Mouse (Mus musculus): ENCODE data around the gene Ntn4.
"Not testable (repeated sequence)": the region's sequence is repeated elsewhere in the genome, so short reads cannot be mapped to it uniquely, and the experiment has no call there.

Gene Ntn4

GRCm38 (mm10) chr10:93685416-93685815 is 44.9 kb downstream of the Ntn4 start:
- not testable (repeated sequence) for DNase-seq

GRCm38 (mm10) chr10:93686579-93686978 is 46.1 kb downstream of the Ntn4 start:
- DNase-seq = no peak

- DNase-seq = no peak
Measured at GRCm38 (mm10) chr10:93687781-93688180, 47.3 kb downstream of the Ntn4 start.

GRCm38 (mm10) chr10:93688306-93689171 is 48.1 kb downstream of the Ntn4 start:
- no peak for DNase-seq

- no peak for DNase-seq
Measured at GRCm38 (mm10) chr10:93691344-93691743, 50.9 kb downstream of the Ntn4 start.

GRCm38 (mm10) chr10:93695043-93695791 is 54.7 kb downstream of the Ntn4 start:
- no peak for DNase-seq

- DNase-seq = peak; percentile 48 to 68
Measured at GRCm38 (mm10) chr10:93696001-93696400, 55.5 kb downstream of the Ntn4 start.

GRCm38 (mm10) chr10:93697866-93698483 is 57.5 kb downstream of the Ntn4 start:
- DNase-seq = no peak

- no peak for DNase-seq
Measured at GRCm38 (mm10) chr10:93699689-93700478, 59.4 kb downstream of the Ntn4 start.

- no peak for DNase-seq
Measured at GRCm38 (mm10) chr10:93700589-93701363, 60.3 kb downstream of the Ntn4 start.

GRCm38 (mm10) chr10:93703946-93704345 is 63.5 kb downstream of the Ntn4 start:
- no peak for DNase-seq

GRCm38 (mm10) chr10:93707149-93708075 is 66.9 kb downstream of the Ntn4 start:
- DNase-seq = peak; percentile 68 to 74

GRCm38 (mm10) chr10:93708076-93708473 is 67.6 kb downstream of the Ntn4 start:
- no peak for DNase-seq

- no peak for DNase-seq
Measured at GRCm38 (mm10) chr10:93708515-93708914, 68.0 kb downstream of the Ntn4 start.

- DNase-seq = no peak
Measured at GRCm38 (mm10) chr10:93709536-93709935, 69.1 kb downstream of the Ntn4 start.

GRCm38 (mm10) chr10:93721625-93722337 is 81.3 kb downstream of the Ntn4 start:
- DNase-seq = no peak

- DNase-seq = no peak
Measured at GRCm38 (mm10) chr10:93723942-93724542, 83.6 kb downstream of the Ntn4 start.

GRCm38 (mm10) chr10:93728131-93728530 is 87.7 kb downstream of the Ntn4 start:
- DNase-seq = no peak

- peak; percentile 63 to 70 for DNase-seq
Measured at GRCm38 (mm10) chr10:93730514-93730913, 90.0 kb downstream of the Ntn4 start.
